Mouse (Mus musculus) heart, postnatal 0 days (tissue): ENCODE measurements at regions not wholly inside any gene's neighbourhood (a gene's known extent, or its start where the extent isn't known, plus 50 kb on each side); places are given as distances from the start of the nearest gene placed in this dataset.

Experiments used
- ATAC-seq: fragments of 200-750 bp; cut with Nextera tagmentation; 2 replicates; pipeline ENCODE4 v1.8.0; 2017; ENCODE audit warnings: low read depth, moderate number of reproducible peaks, moderate library complexity; ENCODE audit not compliant: insufficient read depth
- DNase-seq: peaks from one replicate; pipeline ENCODE4 v3.0.0-alpha.2; 2016; ENCODE audit warnings: low spot score
- H3K27ac ChIP-seq: fragments of 300-500 bp; sonication (generic); 2 replicates; pipeline ENCODE4 v1.5.1; 2014; ENCODE audit warnings: low read depth, mild to moderate bottlenecking
- H3K27me3 ChIP-seq: fragments of 300-500 bp; sonication (generic); 2 replicates; pipeline ENCODE4 v1.6.1; 2014; ENCODE audit warnings: low read length, mixed read lengths; ENCODE audit not compliant: control insufficient read depth, insufficient read depth
- H3K36me3 ChIP-seq: fragments of 300-500 bp; sonication (generic); replicated peaks from 2 replicates; pipeline ENCODE4 v1.6.1; 2014; ENCODE audit warnings: low read length, mixed read lengths; ENCODE audit not compliant: control insufficient read depth, insufficient read depth
- H3K4me1 ChIP-seq: fragments of 300-500 bp; sonication (generic); 2 replicates; pipeline ENCODE4 v1.6.1; 2014; ENCODE audit warnings: antibody characterized with exemption; ENCODE audit not compliant: control insufficient read depth, insufficient read depth
- H3K4me2 ChIP-seq: fragments of 300-500 bp; sonication (generic); 2 replicates; pipeline ENCODE4 v1.6.1; 2014; ENCODE audit warnings: low read depth, mild to moderate bottlenecking, low read length, moderate library complexity
- H3K4me3 ChIP-seq: fragments of 300-500 bp; sonication (generic); 2 replicates; pipeline ENCODE4 v1.5.1; 2014; ENCODE audit warnings: low read depth, low read length
- H3K9ac ChIP-seq: fragments of 300-500 bp; sonication (generic); replicated peaks from 2 replicates; pipeline ENCODE4 v1.6.1; 2014; ENCODE audit warnings: low read depth, low read length, mixed read lengths
- H3K9me3 ChIP-seq: fragments of 300-500 bp; sonication (generic); replicated peaks from 2 replicates; pipeline ENCODE4 v1.6.1; 2016; ENCODE audit warnings: low read length; ENCODE audit not compliant: control insufficient read depth
- CTCF ChIP-seq: IDR thresholded peaks from 2 replicates; pipeline ENCODE4 v1.5.1; 2016; ENCODE audit warnings: antibody characterized with exemption, control low read depth, low read depth
- EP300 ChIP-seq: IDR thresholded peaks from 2 replicates; pipeline ENCODE4 v1.6.1; 2016; ENCODE audit warnings: antibody characterized with exemption, low read depth
- WGBS: fragments of 180-500 bp; shearing (Covaris S2); extraction: QIAGEN DNeasy Blood & Tissue Kit; methylation state at CpG from one replicate; pipeline ENCODE4 v1.1.7; 2014; 5-methylcytosine and 5-hydroxymethylcytosine counted together

DNA sequence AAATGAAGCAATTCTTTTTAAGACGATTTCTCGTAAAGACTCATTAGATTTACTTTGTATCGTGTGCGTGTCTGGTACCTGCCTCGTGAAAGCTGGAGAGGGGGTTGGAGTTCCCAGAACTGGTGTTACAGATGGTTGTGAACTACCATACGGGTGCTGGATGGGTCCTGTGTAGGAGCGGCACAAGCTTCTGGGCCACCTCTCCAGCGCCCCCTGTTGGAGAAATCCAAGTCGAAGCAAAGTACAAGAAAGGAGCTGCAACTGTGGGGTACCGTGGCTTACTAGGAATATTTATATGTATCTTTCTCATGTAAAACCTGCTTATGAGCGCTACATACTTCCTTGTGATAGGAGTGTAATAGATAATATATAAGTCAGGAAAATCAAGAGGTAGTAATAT lies 281.3 kb downstream of the Hhipl2 start:
- no peak for TF ChIP-seq CTCF
- no peak for TF ChIP-seq EP300
- WGBS: 82% methylated on average over 11 of the region's 11 CpGs
- ATAC-seq: no peak
- Histone ChIP-seq H3K9ac (no peak overlapping the region), H3K27me3 (no peaks in the 10 kb centered on the region), H3K36me3 (no peaks in the 10 kb centered on the region), H3K27ac (no peak overlapping the region), H3K4me2 (no peak overlapping the region), H3K4me1 (no peaks in the 10 kb centered on the region), H3K9me3 (no peaks in the 10 kb centered on the region), H3K4me3 (no peak overlapping the region)
- DNase-seq: no peak

DNA sequence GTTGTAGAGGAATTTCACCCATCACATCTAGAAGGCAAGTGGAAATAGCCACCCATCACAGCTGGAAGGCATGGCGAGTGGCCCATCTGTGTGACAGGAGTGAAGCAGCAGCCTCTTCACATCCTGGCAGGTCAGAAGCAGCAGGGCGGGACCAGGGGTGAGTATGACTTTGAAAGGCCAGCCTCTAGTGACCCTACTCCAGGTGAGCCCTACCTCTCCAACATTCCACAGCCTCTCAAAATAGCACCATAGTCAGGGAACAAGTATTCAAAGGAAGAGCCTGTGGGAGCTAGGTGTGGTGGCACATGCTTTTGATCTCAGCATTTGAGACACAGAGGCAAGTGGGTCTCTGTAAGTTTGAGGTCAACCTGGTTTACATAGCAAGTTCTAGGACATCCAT lies 284.9 kb downstream of the Hhipl2 start:
- Histone ChIP-seq H3K36me3 (no peaks in the 10 kb centered on the region), H3K9me3 (no peaks in the 10 kb centered on the region), H3K4me2 (no peak overlapping the region), H3K4me1 (no peaks in the 10 kb centered on the region), H3K27ac (no peak overlapping the region), H3K9ac (no peak overlapping the region), H3K4me3 (no peak overlapping the region), H3K27me3 (no peaks in the 10 kb centered on the region)
- no peak for DNase-seq
- no peak for ATAC-seq
- TF ChIP-seq EP300 (no peak), CTCF (no peak)
- 74% methylated on average over 2 of the region's 2 CpGs for WGBS

DNA sequence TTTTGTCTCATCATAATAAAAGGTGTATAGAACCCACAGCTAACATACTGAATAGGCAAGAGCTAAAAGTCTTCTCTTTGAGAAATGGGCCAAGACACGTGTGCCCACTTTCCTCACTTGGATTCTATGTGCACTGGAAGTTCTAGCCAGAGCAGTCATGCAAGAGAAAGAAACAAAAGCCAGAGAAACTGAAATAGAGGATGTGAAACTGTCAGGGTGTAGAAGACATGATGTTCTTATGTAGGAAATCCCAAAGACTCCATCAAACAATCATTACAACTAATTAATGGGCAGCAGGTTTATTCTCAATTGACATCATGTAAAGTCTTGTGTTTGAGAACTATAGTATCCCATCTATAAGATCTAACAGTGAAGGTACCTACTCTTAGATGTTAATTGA lies 294.9 kb downstream of the Hhipl2 start:
- H3K4me2 ChIP-seq: no peak overlapping the region
- WGBS: 60% methylated on average over 1 of the region's 1 CpGs
- no peaks in the 10 kb centered on the region for H3K36me3 ChIP-seq
- no peaks in the 10 kb centered on the region for H3K9me3 ChIP-seq
- TF ChIP-seq EP300 (no peak), CTCF (no peak)
- ATAC-seq: no peak
- no peaks in the 10 kb centered on the region for H3K4me1 ChIP-seq
- H3K9ac ChIP-seq: no peak overlapping the region
- H3K4me3 ChIP-seq: no peak overlapping the region
- no peak for DNase-seq
- H3K27ac ChIP-seq: no peak overlapping the region
- H3K27me3 ChIP-seq: no peaks in the 10 kb centered on the region

DNA sequence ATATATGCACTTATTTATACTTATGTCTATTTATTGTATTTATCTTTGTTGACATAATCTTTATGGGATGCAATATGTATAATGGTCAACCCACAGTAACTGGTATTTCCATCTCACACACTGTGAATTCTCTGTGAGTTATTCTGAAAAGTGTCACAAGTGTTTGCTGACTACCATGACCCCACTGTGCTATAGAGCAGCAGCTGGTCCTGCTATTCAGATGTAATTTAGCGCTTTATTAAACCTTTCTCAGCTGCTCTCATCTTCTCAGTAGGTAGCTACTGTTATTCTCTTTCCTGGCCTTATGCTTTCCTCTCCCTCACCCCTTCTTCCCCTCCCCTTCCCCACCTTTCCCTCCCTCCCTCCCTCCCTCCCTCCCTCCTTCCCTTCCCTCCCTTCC lies 296.0 kb upstream of the Dusp10 start:
- Histone ChIP-seq H3K27me3 (no peaks in the 10 kb centered on the region), H3K4me1 (no peaks in the 10 kb centered on the region), H3K27ac (no peak overlapping the region), H3K4me3 (no peak overlapping the region), H3K9ac (no peak overlapping the region), H3K36me3 (no peaks in the 10 kb centered on the region), H3K4me2 (no peak overlapping the region), H3K9me3 (no peaks in the 10 kb centered on the region)
- no peak for TF ChIP-seq CTCF
- no peak for TF ChIP-seq EP300
- ATAC-seq (no peak), DNase-seq (no peak)
- 69% methylated on average over 1 of the region's 1 CpGs for WGBS

DNA sequence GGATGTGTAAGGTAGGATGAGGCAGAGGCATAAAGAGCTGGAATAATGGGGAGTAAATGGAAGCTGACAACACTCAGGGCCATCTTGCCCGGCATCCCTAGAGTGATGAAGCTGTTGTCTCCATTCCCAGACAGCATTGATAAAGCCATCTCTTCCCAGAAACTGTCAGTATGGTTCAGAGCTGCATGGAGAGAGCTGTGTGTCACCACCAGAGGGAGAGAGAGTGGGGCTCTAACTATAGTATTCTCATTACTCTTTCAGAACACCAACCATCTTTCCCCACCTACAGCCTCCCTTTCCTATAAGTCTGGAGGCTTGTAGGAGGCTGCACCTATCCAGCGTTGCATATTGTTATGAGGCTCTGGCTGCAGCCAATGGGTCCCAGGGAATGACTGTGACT lies 264.0 kb upstream of the Dusp10 start:
- no peak for ATAC-seq

DNA sequence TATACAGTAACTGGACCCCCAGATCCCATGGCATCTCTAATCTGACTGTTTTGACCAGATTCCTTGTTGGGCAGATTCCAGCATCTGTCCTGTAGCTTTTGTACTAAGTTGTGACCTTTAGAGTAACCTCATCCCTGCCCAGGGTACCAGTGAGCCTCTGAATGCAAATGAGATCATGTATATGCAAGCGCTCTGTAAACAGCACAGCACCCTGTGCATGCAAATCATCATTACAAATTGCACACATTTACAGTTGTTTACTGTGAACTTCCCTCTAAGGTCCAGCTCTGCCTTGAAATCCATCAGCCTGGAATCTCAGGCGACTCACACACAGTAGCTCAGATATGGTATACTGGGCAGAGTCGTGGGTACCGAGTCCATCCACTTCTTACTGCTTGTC lies 258.6 kb upstream of the Dusp10 start:
- H3K9ac ChIP-seq: no peak overlapping the region
- H3K4me2 ChIP-seq: no peak overlapping the region
- no peaks in the 10 kb centered on the region for H3K9me3 ChIP-seq
- no peaks in the 10 kb centered on the region for H3K36me3 ChIP-seq
- no peak overlapping the region for H3K27ac ChIP-seq
- WGBS: 84% methylated on average over 4 of the region's 4 CpGs
- TF ChIP-seq EP300 (no peak), CTCF (no peak)
- H3K4me1 ChIP-seq: no peaks in the 10 kb centered on the region
- no peak for ATAC-seq
- H3K4me3 ChIP-seq: no peak overlapping the region
- H3K27me3 ChIP-seq: no peaks in the 10 kb centered on the region
- no peak for DNase-seq

More for the DNA sequence above, 264.0 kb upstream of the Dusp10 start:
- H3K4me2 ChIP-seq: no peak overlapping the region
- no peaks in the 10 kb centered on the region for H3K36me3 ChIP-seq
- no peak overlapping the region for H3K27ac ChIP-seq
- no peaks in the 10 kb centered on the region for H3K4me1 ChIP-seq
- H3K27me3 ChIP-seq: no peaks in the 10 kb centered on the region
- DNase-seq: no peak
- H3K4me3 ChIP-seq: no peak overlapping the region
- H3K9ac ChIP-seq: no peak overlapping the region
- WGBS: 52% methylated on average over 2 of the region's 2 CpGs
- TF ChIP-seq EP300 (no peak), CTCF (peak; percentile 14; the same call in 1 of the 2 replicates)
- no peaks in the 10 kb centered on the region for H3K9me3 ChIP-seq
